Mouse (Mus musculus) cortical plate, adult 2 months (tissue): ENCODE measurements around the gene Arl15. TPM values are rescaled to one million over a fixed set of nuclear protein-coding genes. Genes with fewer than 3 reads are reported as not detected.
A peak's percentile ranks its signal among the peaks of the same experiment; 100 is the strongest.
"Not testable (repeated sequence)": the region's sequence is repeated elsewhere in the genome, so short reads cannot be mapped to it uniquely, and the experiment has no call there.

Experiments
- H3K27ac ChIP-seq: fragments of 200-500 bp; 2 replicates; pipeline ENCODE4 v1.5.1; 2012; ENCODE audit warnings: low read length, control low read depth, inconsistent platforms; ENCODE audit not compliant: insufficient read depth
- H3K4me1 ChIP-seq: fragments of 200-500 bp; 2 replicates; pipeline ENCODE4 v1.6.1; 2011; ENCODE audit warnings: low read length; ENCODE audit not compliant: control insufficient read depth, insufficient read depth
- H3K4me3 ChIP-seq: fragments of 200-500 bp; 2 replicates; pipeline ENCODE4 v1.5.1; 2011; ENCODE audit warnings: mild to moderate bottlenecking, low read length, control low read depth; ENCODE audit not compliant: insufficient read depth
- CTCF ChIP-seq: fragments of 200-500 bp; IDR thresholded peaks from 2 replicates; pipeline ENCODE4 v1.5.1; 2011; ENCODE audit warnings: mild to moderate bottlenecking, control low read depth, low read length; ENCODE audit not compliant: insufficient read depth; ENCODE audit errors: extremely low read depth
- POLR2A ChIP-seq: fragments of 200-500 bp; IDR thresholded peaks from 2 replicates; pipeline ENCODE4 v1.6.1; 2011; ENCODE audit warnings: mild to moderate bottlenecking, low read length, control low read depth; ENCODE audit not compliant: insufficient read depth; ENCODE audit errors: extremely low read depth
- polyA plus RNA-seq: library from polyadenylated mRNA; depleted of rRNA; stranded (reverse); fragments of >200 nt; gene quantifications from 2 replicates; pipeline ENCODE4 v1.2.3, GENCODE M21; 2012

Gene Arl15
- polyA plus RNA-seq, 1 experiment: 14.8 TPM

- Histone ChIP-seq H3K4me3 (no peak overlapping the region), H3K27ac (no peak overlapping the region), H3K4me1 (no peaks in the 10 kb centered on the region)
- no peak for TF ChIP-seq CTCF
- no peak for TF ChIP-seq POLR2A
These were observed 23.0 kb upstream of the Arl15 start for GRCm38 (mm10) chr13:113771340-113771739.

- TF ChIP-seq CTCF (no peak), POLR2A (no peak)
These were observed 19.5 kb upstream of the Arl15 start for GRCm38 (mm10) chr13:113774799-113775198.

GRCm38 (mm10) chr13:113775244-113776140, 18.8 kb upstream of the Arl15 start:
- TF ChIP-seq POLR2A (no peak), CTCF (no peak)
- Histone ChIP-seq H3K4me1 (no peaks in the 10 kb centered on the region), H3K27ac (no peak overlapping the region), H3K4me3 (no peak overlapping the region)

More at GRCm38 (mm10) chr13:113774799-113775198, 19.5 kb upstream of the Arl15 start:
- Histone ChIP-seq H3K4me3 (no peak overlapping the region), H3K27ac (no peak overlapping the region), H3K4me1 (no peaks in the 10 kb centered on the region)

DNA sequence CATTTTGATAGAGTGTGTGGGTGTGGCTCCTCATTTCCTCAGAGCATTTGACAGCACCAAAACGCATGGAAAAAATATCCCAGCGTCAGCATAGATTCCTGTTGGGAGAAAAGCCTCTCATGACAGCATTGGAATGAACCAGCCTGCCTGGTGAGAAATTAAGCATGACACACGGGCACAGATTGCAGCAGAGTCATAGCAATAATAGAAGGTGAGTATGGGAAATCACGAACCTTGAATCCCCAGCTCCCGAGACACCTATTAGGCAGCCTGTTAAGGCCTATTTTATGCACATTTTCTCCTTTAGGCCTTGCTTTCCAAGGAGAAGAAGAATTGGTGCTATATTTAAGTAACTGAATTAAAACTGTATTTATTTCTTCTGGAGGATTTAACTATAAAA, 8.5 kb upstream of the Arl15 start:
- H3K4me1 ChIP-seq: no peaks in the 10 kb centered on the region; the same call in 1 of the 2 replicates
- no peak overlapping the region for H3K4me3 ChIP-seq
- TF ChIP-seq CTCF (no peak), POLR2A (no peak)
- H3K27ac ChIP-seq: no peak overlapping the region

DNA sequence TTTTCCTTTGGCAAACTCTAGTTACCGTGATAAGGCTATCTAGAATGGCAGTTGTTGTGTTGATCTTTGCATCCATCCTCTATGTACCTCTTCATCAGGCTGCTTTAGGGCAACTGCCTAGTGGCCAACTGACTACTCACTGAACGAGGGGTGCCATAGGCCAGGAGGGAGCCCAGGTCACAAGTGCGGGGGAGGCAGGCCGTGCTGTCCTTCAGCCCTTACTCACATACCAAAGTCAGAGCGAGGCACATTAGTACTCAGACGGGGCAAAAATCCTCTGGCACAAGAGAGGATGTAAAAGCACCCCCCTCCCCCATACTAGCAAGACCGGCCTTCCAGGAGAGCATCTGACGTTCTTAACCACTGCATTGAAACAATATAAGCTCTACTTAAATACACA, 7.2 kb upstream of the Arl15 start:
- no peak for TF ChIP-seq POLR2A
- no peak for TF ChIP-seq CTCF
- no peak overlapping the region for H3K27ac ChIP-seq
- no peaks in the 10 kb centered on the region; the same call in 1 of the 2 replicates for H3K4me1 ChIP-seq
- no peak overlapping the region for H3K4me3 ChIP-seq

DNA sequence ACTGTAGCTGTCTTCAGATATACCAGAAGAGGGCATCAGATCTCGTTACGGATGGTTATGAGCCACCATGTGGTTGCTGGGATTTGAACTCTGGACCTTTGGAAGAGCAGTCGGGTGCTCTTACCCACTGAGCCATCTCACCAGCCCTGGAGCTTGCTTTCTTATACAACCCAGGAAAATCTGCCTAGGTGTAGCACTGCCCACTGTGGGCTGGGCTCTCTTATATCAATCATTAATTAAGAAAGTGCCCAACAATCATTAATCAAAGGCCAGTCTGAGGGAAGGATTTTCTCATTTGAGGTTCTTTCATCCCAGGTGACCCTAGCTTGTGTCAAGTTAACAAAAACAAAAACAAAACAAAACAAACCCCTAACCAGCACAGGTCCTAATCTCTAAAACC, 4.3 kb upstream of the Arl15 start:
- H3K4me3 ChIP-seq, H3K27ac ChIP-seq: not testable (repeated sequence)

DNA sequence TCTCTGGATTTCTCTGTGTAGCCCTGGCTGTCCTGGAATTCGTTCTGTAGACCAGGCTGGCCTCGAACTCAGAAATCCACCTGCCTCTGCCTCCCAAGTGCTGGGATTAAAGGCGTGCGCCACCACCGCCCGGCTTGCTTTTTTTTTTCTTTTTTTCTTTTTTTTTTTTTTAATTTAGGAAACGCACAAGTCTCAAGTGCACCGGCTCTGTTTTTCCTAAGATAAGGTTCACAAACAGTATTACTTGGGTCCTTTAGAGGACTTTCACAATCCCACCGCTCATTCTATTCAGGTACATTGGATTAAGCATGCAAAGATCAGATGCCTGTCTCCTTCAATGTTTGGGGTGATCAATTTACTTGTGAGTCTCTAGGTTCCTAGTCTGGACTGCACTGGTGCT, 668 bp upstream of the Arl15 start:
- TF ChIP-seq CTCF: no peak
- TF ChIP-seq POLR2A: no peak
- Histone ChIP-seq H3K27ac (peak overlapping the region; percentile 93), H3K4me1 (no peaks in the 10 kb centered on the region; the same call in 1 of the 2 replicates), H3K4me3 (peak overlapping the region; percentile 73)

More for the DNA sequence above, 4.3 kb upstream of the Arl15 start:
- not testable (repeated sequence) for H3K4me1 ChIP-seq

GRCm38 (mm10) chr13:113794705-113795655, 675 bp downstream of the Arl15 start:
- Histone ChIP-seq H3K4me1 (no peaks in the 10 kb centered on the region; the same call in 1 of the 2 replicates), H3K4me3 (peak overlapping the region; percentile 73), H3K27ac (peak overlapping the region; percentile 44; the same call in 1 of the 2 replicates)
- TF ChIP-seq CTCF: no peak
- no peak for TF ChIP-seq POLR2A

GRCm38 (mm10) chr13:113797378-113797777, 3.1 kb downstream of the Arl15 start:
- no peak overlapping the region for H3K4me3 ChIP-seq
- no peak overlapping the region for H3K27ac ChIP-seq
- TF ChIP-seq CTCF: no peak
- TF ChIP-seq POLR2A: no peak
- no peaks in the 10 kb centered on the region; the same call in 1 of the 2 replicates for H3K4me1 ChIP-seq
